Mouse (Mus musculus) forebrain, embryonic 12.5 days (tissue): ENCODE data around the gene Olfr820. TPM values are rescaled to one million over a fixed set of nuclear protein-coding genes. Genes with fewer than 3 reads are reported as not detected.
"Not testable (repeated sequence)": the region's sequence is repeated elsewhere in the genome, so short reads cannot be mapped to it uniquely, and the experiment has no call there.

ENCODE experiments used
- ATAC-seq: fragments of 200-750 bp; cut with Nextera tagmentation; 2 replicates; pipeline ENCODE4 v1.8.0; 2017; ENCODE audit warnings: moderate TSS enrichment; ENCODE audit not compliant: low FRiP score
- H3K27ac ChIP-seq: fragments of 300-500 bp; sonication (generic); 2 replicates; pipeline ENCODE4 v1.5.1; 2016; ENCODE audit warnings: mild to moderate bottlenecking
- H3K27me3 ChIP-seq: fragments of 300-500 bp; sonication (generic); 2 replicates; pipeline ENCODE4 v1.6.1; 2016; ENCODE audit warnings: mild to moderate bottlenecking
- H3K36me3 ChIP-seq: fragments of 300-500 bp; sonication (generic); replicated peaks from 2 replicates; pipeline ENCODE4 v1.6.1; 2016; ENCODE audit warnings: mild to moderate bottlenecking
- H3K4me1 ChIP-seq: fragments of 300-500 bp; sonication (generic); 2 replicates; pipeline ENCODE4 v1.6.1; 2016
- H3K4me2 ChIP-seq: fragments of 300-500 bp; sonication (generic); 2 replicates; pipeline ENCODE4 v1.6.1; 2016; ENCODE audit warnings: mild to moderate bottlenecking, moderate library complexity
- H3K4me3 ChIP-seq: fragments of 300-500 bp; sonication (generic); replicated peaks from 2 replicates; pipeline ENCODE4 v1.5.1; 2016; ENCODE audit warnings: mild to moderate bottlenecking
- H3K9ac ChIP-seq: fragments of 300-500 bp; sonication (generic); 2 replicates; pipeline ENCODE4 v1.6.1; 2016; ENCODE audit warnings: mild to moderate bottlenecking
- H3K9me3 ChIP-seq: fragments of 300-500 bp; sonication (generic); 2 replicates; pipeline ENCODE4 v1.6.1; 2016
- WGBS: fragments of 180-500 bp; shearing (Covaris S2); methylation state at CpG from one replicate; pipeline ENCODE4 v1.1.7; 2016; 5-methylcytosine and 5-hydroxymethylcytosine counted together
- polyA plus RNA-seq: library from polyadenylated mRNA; unstranded; fragments of >200 nt; fragmentation: Nextera tagmentation; extraction: Ambion mirVana; gene quantifications from 2 replicates; pipeline ENCODE4 v1.2.1, GENCODE M21; 2016

The Olfr820 gene
- polyA plus RNA-seq, result not detected in 2 replicates

- H3K27ac ChIP-seq, result no peak within 1 kb of the TSS
- no peak within 1 kb of the TSS for H3K4me3 ChIP-seq
- H3K4me1 ChIP-seq, result no peaks in the 10 kb centered on the region
- no peaks in the 10 kb centered on the region for H3K9me3 ChIP-seq
- no peak within 1 kb of the TSS for H3K9ac ChIP-seq
- H3K27me3 ChIP-seq, result no peaks in the 10 kb centered on the region
- H3K4me2 ChIP-seq, result no peak within 1 kb of the TSS
- no peak for ATAC-seq
- H3K36me3 ChIP-seq, result no peaks in the 10 kb centered on the region
Measured at GRCm38 (mm10) chr10:130012321-130012720, at the start of gene Olfr820. TSS of gene Olfr820 (plus strand) at chr10:130012621.

GRCm38 (mm10) chr10:129966232-129966631 lies 46.2 kb upstream of the Olfr820 start:
- not testable (repeated sequence) for H3K4me1 ChIP-seq, H3K27ac ChIP-seq, H3K4me2 ChIP-seq, H3K9ac ChIP-seq, H3K9me3 ChIP-seq, H3K4me3 ChIP-seq, ATAC-seq, H3K36me3 ChIP-seq, H3K27me3 ChIP-seq
- 93% methylated on average over 2 of the region's 3 CpGs for WGBS

- not testable (repeated sequence) for H3K27me3 ChIP-seq, H3K4me3 ChIP-seq, H3K27ac ChIP-seq, H3K36me3 ChIP-seq, ATAC-seq, H3K9ac ChIP-seq, H3K4me1 ChIP-seq, H3K9me3 ChIP-seq, H3K4me2 ChIP-seq
- WGBS, result 86% methylated on average over 2 of the region's 2 CpGs
Measured at GRCm38 (mm10) chr10:129967166-129967565, 45.3 kb upstream of the Olfr820 start, which contains the start of gene Olfr819. TSS of gene Olfr819 (minus strand) at chr10:129967266.

- not testable (repeated sequence) for H3K9me3 ChIP-seq, H3K9ac ChIP-seq, H3K4me3 ChIP-seq, H3K27me3 ChIP-seq, H3K36me3 ChIP-seq, H3K4me1 ChIP-seq, H3K4me2 ChIP-seq, H3K27ac ChIP-seq
- 0 out of 2 replicates have a peak, but pooled peaks have one; percentile 46 for ATAC-seq
- no CpG with 5 or more reads among the region's 3 CpGs for WGBS
Measured at GRCm38 (mm10) chr10:129972994-129973393, 39.4 kb upstream of the Olfr820 start.

GRCm38 (mm10) chr10:129976040-129976439 lies 36.4 kb upstream of the Olfr820 start, which contains the start of gene Olfr247:
TSS of gene Olfr247 (minus strand) at chr10:129976140.
- no CpG with 5 or more reads among the region's 2 CpGs for WGBS
- H3K27me3 ChIP-seq, H3K27ac ChIP-seq, H3K4me2 ChIP-seq, ATAC-seq, H3K9ac ChIP-seq, H3K9me3 ChIP-seq, H3K4me3 ChIP-seq, H3K4me1 ChIP-seq, H3K36me3 ChIP-seq: not testable (repeated sequence)

- not testable (repeated sequence) for H3K4me1 ChIP-seq, H3K27ac ChIP-seq, H3K4me3 ChIP-seq, H3K9me3 ChIP-seq, H3K9ac ChIP-seq, H3K4me2 ChIP-seq, H3K27me3 ChIP-seq, H3K36me3 ChIP-seq
- WGBS, result no CpG with 5 or more reads among the region's 3 CpGs
- ATAC-seq, result peak; percentile 57; the same call in 1 of the 2 replicates
Measured at GRCm38 (mm10) chr10:129981867-129982266, 30.6 kb upstream of the Olfr820 start.

GRCm38 (mm10) chr10:129984962-129985361 lies 27.5 kb upstream of the Olfr820 start, which contains the start of gene Gm10310:
TSS of gene Gm10310 (minus strand) at chr10:129985062.
- not testable (repeated sequence) for H3K27me3 ChIP-seq, H3K4me1 ChIP-seq, ATAC-seq, H3K9ac ChIP-seq, H3K4me2 ChIP-seq, H3K36me3 ChIP-seq, H3K4me3 ChIP-seq, H3K9me3 ChIP-seq, H3K27ac ChIP-seq
- no CpG with 5 or more reads among the region's 1 CpGs for WGBS

- H3K9ac ChIP-seq, H3K4me2 ChIP-seq, H3K9me3 ChIP-seq, H3K36me3 ChIP-seq, ATAC-seq, H3K27ac ChIP-seq, H3K4me1 ChIP-seq, H3K4me3 ChIP-seq, H3K27me3 ChIP-seq: not testable (repeated sequence)
- WGBS, result 94% methylated on average over 4 of the region's 4 CpGs
Measured at GRCm38 (mm10) chr10:130004104-130004503, 8.3 kb upstream of the Olfr820 start.

GRCm38 (mm10) chr10:130005366-130005765 lies 7.1 kb upstream of the Olfr820 start:
- not testable (repeated sequence) for H3K9me3 ChIP-seq, H3K9ac ChIP-seq, H3K4me2 ChIP-seq, ATAC-seq, H3K27ac ChIP-seq, H3K36me3 ChIP-seq, H3K4me1 ChIP-seq, H3K4me3 ChIP-seq, H3K27me3 ChIP-seq
- WGBS, result 88% methylated on average over 4 of the region's 4 CpGs

- Histone ChIP-seq H3K9ac (no peak within 1 kb of the TSS), H3K4me1 (no peaks in the 10 kb centered on the region), H3K9me3 (no peaks in the 10 kb centered on the region), H3K4me3 (no peak within 1 kb of the TSS), H3K4me2 (no peak within 1 kb of the TSS), H3K27ac (no peak within 1 kb of the TSS), H3K27me3 (no peaks in the 10 kb centered on the region), H3K36me3 (no peaks in the 10 kb centered on the region)
- no peak for ATAC-seq
Measured at GRCm38 (mm10) chr10:130030048-130030447, 17.6 kb downstream of the Olfr820 start, which contains the start of gene Olfr821. TSS of gene Olfr821 (plus strand) at chr10:130030348.

- Histone ChIP-seq H3K4me3 (no peak overlapping the region), H3K27ac (no peak overlapping the region), H3K27me3 (no peaks in the 10 kb centered on the region), H3K4me1 (no peaks in the 10 kb centered on the region), H3K4me2 (no peak overlapping the region), H3K36me3 (no peaks in the 10 kb centered on the region), H3K9ac (no peak overlapping the region), H3K9me3 (no peaks in the 10 kb centered on the region)
- no peak for ATAC-seq
- WGBS, result 66% methylated on average over 6 of the region's 6 CpGs
Measured at GRCm38 (mm10) chr10:130037096-130037495, 24.7 kb downstream of the Olfr820 start.
